8 mouse cellular contexts compared by ENCODE assay signal in genomic region chr19:43939769-43940689, GRCm38 (mm10). TPM values are rescaled to one million over a fixed set of nuclear protein-coding genes. Genes with fewer than 3 reads are reported as not detected.
A peak's percentile ranks its signal among the peaks of the same experiment; 100 is the strongest.
DNase-seq lines count a peak whose midpoint lies in the region; ATAC-seq lines count a peak whose summit lies in the region.

Gene Dnmbp, minus strand, starts transcription at chr19:43940191.

- H3K27me3 ChIP-seq in forebrain, embryonic 12.5 days, result peaks cover 10% of the 10 kb centered on the region
- no peaks in the 10 kb centered on the region for H3K27me3 ChIP-seq in heart, embryonic 16.5 days (ENCODE audit: control insufficient read depth, insufficient read depth, low read length)
- H3K27me3 ChIP-seq in liver, embryonic 15.5 days, result peaks cover 20% of the 10 kb centered on the region
- no peaks in the 10 kb centered on the region for H3K27me3 ChIP-seq in neural tube, embryonic 11.5 days (ENCODE audit: control insufficient read depth, insufficient read depth, low read length)
- no peaks in the 10 kb centered on the region for H3K27me3 ChIP-seq in stomach, embryonic 15.5 days (replicated peaks)

- peak within 1 kb of the TSS; percentile 81 for H3K4me3 ChIP-seq in forebrain, embryonic 12.5 days (replicated peaks)
- peak within 1 kb of the TSS; percentile 86 for H3K4me3 ChIP-seq in heart, embryonic 16.5 days (ENCODE audit: low read length)
- H3K4me3 ChIP-seq in liver, embryonic 15.5 days (replicated peaks), result peak within 1 kb of the TSS; percentile 67
- peak within 1 kb of the TSS; percentile 74 for H3K4me3 ChIP-seq in neural tube, embryonic 11.5 days (ENCODE audit: low read depth, low read length)
- peak within 1 kb of the TSS; percentile 76 for H3K4me3 ChIP-seq in stomach, embryonic 15.5 days (replicated peaks)

- H3K4me1 ChIP-seq in forebrain, embryonic 12.5 days, result 0 out of 2 replicates have a peak, but pooled peaks cover 5% of the 10 kb centered on the region
- peaks cover 27% of the 10 kb centered on the region for H3K4me1 ChIP-seq in heart, embryonic 16.5 days (ENCODE audit: control insufficient read depth, insufficient read depth, low read length)
- H3K4me1 ChIP-seq in liver, embryonic 15.5 days (replicated peaks), result peaks cover 31% of the 10 kb centered on the region
- peaks cover 5% of the 10 kb centered on the region; the same call in 1 of the 2 replicates for H3K4me1 ChIP-seq in neural tube, embryonic 11.5 days (ENCODE audit: control insufficient read depth, insufficient read depth, low read length)
- H3K4me1 ChIP-seq in stomach, embryonic 15.5 days, result peaks cover 13% of the 10 kb centered on the region

- peak; percentile 90 for ATAC-seq in forebrain, embryonic 12.5 days (ENCODE audit: low FRiP score)
- ATAC-seq in heart, embryonic 16.5 days (replicated peaks; ENCODE audit: extremely low read depth, insufficient read depth, low FRiP score), result peak; percentile 92
- ATAC-seq in liver, embryonic 15.5 days (ENCODE audit: insufficient read depth), result peak; percentile 84
- peak; percentile 76 for ATAC-seq in neural tube, embryonic 11.5 days (ENCODE audit: insufficient read depth, low FRiP score, low TSS enrichment)
- ATAC-seq in stomach, embryonic 15.5 days (ENCODE audit: insufficient read depth, low FRiP score, low read depth), result peak; percentile 89

- no peaks in the 10 kb centered on the region for H3K36me3 ChIP-seq in forebrain, embryonic 12.5 days (replicated peaks)
- H3K36me3 ChIP-seq in heart, embryonic 16.5 days (ENCODE audit: control insufficient read depth, insufficient read depth), result no peaks in the 10 kb centered on the region
- H3K36me3 ChIP-seq in liver, embryonic 15.5 days (replicated peaks), result no peaks in the 10 kb centered on the region
- H3K36me3 ChIP-seq in neural tube, embryonic 11.5 days (ENCODE audit: control insufficient read depth, insufficient read depth, low read length), result no peaks in the 10 kb centered on the region
- no peaks in the 10 kb centered on the region for H3K36me3 ChIP-seq in stomach, embryonic 15.5 days

- H3K9me3 ChIP-seq in forebrain, embryonic 12.5 days, result no peaks in the 10 kb centered on the region
- no peaks in the 10 kb centered on the region for H3K9me3 ChIP-seq in heart, embryonic 16.5 days (replicated peaks; ENCODE audit: control insufficient read depth, low read length)
- no peaks in the 10 kb centered on the region for H3K9me3 ChIP-seq in liver, embryonic 15.5 days (replicated peaks)
- H3K9me3 ChIP-seq in neural tube, embryonic 11.5 days (ENCODE audit: control insufficient read depth, low read length), result no peaks in the 10 kb centered on the region
- H3K9me3 ChIP-seq in stomach, embryonic 15.5 days, result no peaks in the 10 kb centered on the region

- DNase-seq in CD8-positive naive resting alpha-beta T cell, adult 2 months (ENCODE audit: low read depth in 2 of 2, low spot score in 2 of 2), result peak; percentile 61 to 75
- peak; percentile 65 for DNase-seq in c-Kit-positive CD71-positive TER-119-positive erythroid progenitor cells, embryonic 14.5 days (ENCODE audit: low spot score)
- peak; percentile 88 to 91 for DNase-seq in kidney, postnatal 25 days
- peak; percentile 86 for DNase-seq in neural tube, embryonic 11.5 days (ENCODE audit: low spot score)

- WGBS in forebrain, embryonic 12.5 days, result 4% methylated on average over 88 of the region's 94 CpGs
- WGBS in heart, embryonic 16.5 days, result 4% methylated on average over 80 of the region's 94 CpGs
- WGBS in liver, embryonic 15.5 days (ENCODE audit: insufficient replicate concordance), result 3% methylated on average over 73 of the region's 94 CpGs
- WGBS in neural tube, embryonic 11.5 days, result 7% methylated on average over 42 of the region's 94 CpGs
- 4% methylated on average over 73 of the region's 94 CpGs for WGBS in stomach, embryonic 15.5 days

- H3K4me2 ChIP-seq in forebrain, embryonic 12.5 days, result peak within 1 kb of the TSS; percentile 86
- H3K4me2 ChIP-seq in heart, embryonic 16.5 days (ENCODE audit: low read depth, low read length), result peak within 1 kb of the TSS; percentile 91
- peak within 1 kb of the TSS; percentile 77 for H3K4me2 ChIP-seq in liver, embryonic 15.5 days
- H3K4me2 ChIP-seq in neural tube, embryonic 11.5 days (ENCODE audit: low read depth), result peak within 1 kb of the TSS; percentile 65
- H3K4me2 ChIP-seq in stomach, embryonic 15.5 days, result peak within 1 kb of the TSS; percentile 79

- H3K27ac ChIP-seq in forebrain, embryonic 12.5 days, result no peak within 1 kb of the TSS
- H3K27ac ChIP-seq in heart, embryonic 16.5 days (ENCODE audit: low read length), result peak within 1 kb of the TSS; percentile 82
- no peak within 1 kb of the TSS; the same call in 1 of the 2 replicates for H3K27ac ChIP-seq in liver, embryonic 15.5 days (replicated peaks)
- no peak within 1 kb of the TSS for H3K27ac ChIP-seq in neural tube, embryonic 11.5 days (ENCODE audit: low read depth, low read length)
- peak within 1 kb of the TSS; percentile 75 for H3K27ac ChIP-seq in stomach, embryonic 15.5 days

- H3K9ac ChIP-seq in forebrain, embryonic 12.5 days, result peak within 1 kb of the TSS; percentile 84
- peak within 1 kb of the TSS; percentile 89 for H3K9ac ChIP-seq in heart, embryonic 16.5 days (ENCODE audit: low read length)
- peak within 1 kb of the TSS; percentile 56 for H3K9ac ChIP-seq in liver, embryonic 15.5 days
- peak within 1 kb of the TSS; percentile 82 for H3K9ac ChIP-seq in neural tube, embryonic 11.5 days (ENCODE audit: low read length)
- peak within 1 kb of the TSS; percentile 86 for H3K9ac ChIP-seq in stomach, embryonic 15.5 days

RNA-seq across cellular contexts. Expression of gene Dnmbp, which starts in this region (rescaled TPM):
- polyA plus RNA-seq in forebrain, embryonic 12.5 days (2016; fragmentation: Nextera tagmentation; extraction: Ambion mirVana), result 16.9 and 19.1 TPM in 2 replicates
- 8.5 and 9.8 TPM in 2 replicates for polyA plus RNA-seq in heart, embryonic 16.5 days (2015; fragmentation: Nextera tagmentation; extraction: Ambion mirVana)
- polyA plus RNA-seq in liver, embryonic 15.5 days (2015; fragmentation: Nextera tagmentation; extraction: Ambion mirVana), result 2.5 and 2.7 TPM in 2 replicates
- 15.7 and 15.8 TPM in 2 replicates for polyA plus RNA-seq in neural tube, embryonic 11.5 days (2014; fragmentation: Nextera tagmentation; extraction: Ambion mirVana)
- polyA plus RNA-seq in stomach, embryonic 15.5 days (2015; fragmentation: Nextera tagmentation; extraction: Ambion mirVana), result 29.9 and 31.7 TPM in 2 replicates

Comparison
In these comparisons a context has a peak if more than half of its experiments do, and no peak if none do; other contexts are left out.
1. H3K27ac ChIP-seq: peak in heart, embryonic 16.5 days (single experiment) and stomach, embryonic 15.5 days (single experiment); none in forebrain, embryonic 12.5 days (single experiment), liver, embryonic 15.5 days (single experiment) and neural tube, embryonic 11.5 days (single experiment).
2. Peak in every context shown above with its lines, with median percentiles within 50 percentile points of each other: DNase-seq, ATAC-seq, H3K4me2 ChIP-seq, H3K4me3 ChIP-seq and H3K9ac ChIP-seq.